Mouse (Mus musculus): ENCODE results near the gene Zfhx3. TPM values are rescaled to one million over a fixed set of nuclear protein-coding genes. Genes with fewer than 3 reads are reported as not detected.

The Zfhx3 gene
- total and polyA plus RNA-seq, 2 experiments: 1.3 to 1.5 TPM

DNA sequence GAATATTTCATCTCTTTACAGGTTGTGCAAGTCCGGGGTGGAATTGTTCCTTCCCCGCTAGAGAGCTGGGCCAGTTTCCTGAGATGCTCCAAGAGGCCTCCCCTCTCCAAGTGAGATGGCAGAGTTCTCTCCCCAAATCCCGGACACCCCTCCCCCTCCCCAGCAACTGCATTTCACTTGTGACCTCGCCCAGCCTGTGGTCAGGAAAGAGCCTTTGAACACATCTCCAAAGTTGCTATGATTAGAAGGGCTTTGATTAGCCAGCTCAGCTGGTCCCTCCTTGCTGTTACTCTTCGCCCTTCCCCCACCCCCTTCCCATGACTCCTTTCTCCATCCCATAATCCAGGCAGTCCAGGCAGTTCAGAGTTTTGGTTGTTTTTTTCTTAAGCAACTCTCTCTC, 670.4 kb downstream of the Zfhx3 start:
- H3K27ac ChIP-seq (replicated peaks; ENCODE audit: insufficient read depth, low read depth, low read length): no peak overlapping the region
- no peak overlapping the region for H3K9ac ChIP-seq (ENCODE audit: low read depth, low read length)
- no peak for TF ChIP-seq POLR2A (IDR thresholded peaks at IDR 0.05; ENCODE audit: extremely low read depth, insufficient read depth, low read length)
- no peak for TF ChIP-seq CTCF (IDR thresholded peaks at IDR 0.05; ENCODE audit: low read depth, low read length)
- no peak overlapping the region for H3K4me3 ChIP-seq (ENCODE audit: insufficient read depth, low read depth, low read length)
- no peaks in the 10 kb centered on the region for H3K4me1 ChIP-seq (ENCODE audit: control insufficient read depth, insufficient read depth, low read length)
- no peak for DNase-seq (ENCODE audit: extremely low read depth, low read depth, low spot score)
- no peaks in the 10 kb centered on the region for H3K36me3 ChIP-seq (ENCODE audit: control insufficient read depth, insufficient read depth, low read length)
- 42% methylated on average over 5 of the region's 5 CpGs for WGBS
- no peaks in the 10 kb centered on the region for H3K27me3 ChIP-seq (ENCODE audit: control insufficient read depth, insufficient read depth, low read length)
- H3K79me2 ChIP-seq (ENCODE audit: control insufficient read depth, insufficient read depth, low read length): no peaks in the 10 kb centered on the region

DNA sequence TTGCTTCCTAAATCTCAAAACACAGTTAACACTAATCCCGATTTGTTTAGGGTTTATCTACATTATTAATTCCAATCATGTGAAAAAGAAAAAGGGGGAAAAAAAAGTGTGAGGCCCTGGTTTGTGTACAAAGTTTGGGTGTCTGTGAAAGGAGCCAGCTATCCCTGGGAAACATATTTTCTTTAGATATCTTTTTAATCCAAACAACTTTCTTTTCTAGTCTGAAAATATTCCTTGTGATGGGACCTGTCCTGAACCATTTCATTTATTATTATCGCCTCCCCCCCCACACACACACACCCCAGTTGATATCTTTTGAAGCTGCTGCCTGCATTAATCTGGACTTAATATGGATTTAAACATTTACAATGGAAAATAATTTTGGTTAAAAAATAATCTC, 670.8 kb downstream of the Zfhx3 start:
- H3K27ac ChIP-seq (replicated peaks; ENCODE audit: insufficient read depth, low read depth, low read length): no peak overlapping the region
- TF ChIP-seq POLR2A (IDR thresholded peaks at IDR 0.05; ENCODE audit: extremely low read depth, insufficient read depth, low read length) (no peak), CTCF (IDR thresholded peaks at IDR 0.05; ENCODE audit: low read depth, low read length) (no peak)
- no peak overlapping the region for H3K4me3 ChIP-seq (ENCODE audit: insufficient read depth, low read depth, low read length)
- H3K9ac ChIP-seq (ENCODE audit: low read depth, low read length): no peak overlapping the region
- H3K4me1 ChIP-seq (ENCODE audit: control insufficient read depth, insufficient read depth, low read length): no peaks in the 10 kb centered on the region
- DNase-seq (ENCODE audit: extremely low read depth, low read depth, low spot score): no peak
- H3K79me2 ChIP-seq (ENCODE audit: control insufficient read depth, insufficient read depth, low read length): no peaks in the 10 kb centered on the region
- H3K27me3 ChIP-seq (ENCODE audit: control insufficient read depth, insufficient read depth, low read length): no peaks in the 10 kb centered on the region
- H3K36me3 ChIP-seq (ENCODE audit: control insufficient read depth, insufficient read depth, low read length): no peaks in the 10 kb centered on the region
- 65% methylated on average over 2 of the region's 2 CpGs for WGBS

DNA sequence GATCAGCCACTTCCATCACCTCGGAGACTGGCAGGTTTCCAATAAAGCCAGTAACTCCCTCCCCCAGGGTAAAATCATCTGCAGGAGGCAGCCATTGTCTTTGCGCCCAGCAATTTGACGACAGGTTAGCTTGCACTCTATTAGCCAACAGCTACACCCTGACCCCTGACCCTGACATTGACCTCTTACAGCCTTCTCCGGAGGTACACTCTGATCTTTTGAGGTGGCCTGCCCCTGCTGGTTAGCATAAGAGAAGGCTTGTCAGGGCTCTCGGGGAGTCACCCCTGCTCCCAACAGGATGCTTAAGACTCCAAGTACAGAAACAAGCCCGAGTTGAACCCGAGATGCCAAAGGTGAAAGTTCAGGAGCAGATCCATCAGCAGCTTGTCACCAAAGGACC, 678.9 kb downstream of the Zfhx3 start:
- H3K79me2 ChIP-seq (ENCODE audit: control insufficient read depth, insufficient read depth, low read length): no peaks in the 10 kb centered on the region
- no peaks in the 10 kb centered on the region for H3K36me3 ChIP-seq (ENCODE audit: control insufficient read depth, insufficient read depth, low read length)
- WGBS: 35% methylated on average over 7 of the region's 7 CpGs
- no peaks in the 10 kb centered on the region for H3K4me1 ChIP-seq (ENCODE audit: control insufficient read depth, insufficient read depth, low read length)
- no peaks in the 10 kb centered on the region for H3K27me3 ChIP-seq (ENCODE audit: control insufficient read depth, insufficient read depth, low read length)
- no peak overlapping the region for H3K4me3 ChIP-seq (ENCODE audit: insufficient read depth, low read depth, low read length)
- no peak for TF ChIP-seq CTCF (IDR thresholded peaks at IDR 0.05; ENCODE audit: low read depth, low read length)
- TF ChIP-seq POLR2A (IDR thresholded peaks at IDR 0.05; ENCODE audit: extremely low read depth, insufficient read depth, low read length): no peak
- DNase-seq (ENCODE audit: extremely low read depth, low read depth, low spot score): peak; percentile 14
- H3K27ac ChIP-seq (replicated peaks; ENCODE audit: insufficient read depth, low read depth, low read length): no peak overlapping the region
- H3K9ac ChIP-seq (ENCODE audit: low read depth, low read length): no peak overlapping the region

DNA sequence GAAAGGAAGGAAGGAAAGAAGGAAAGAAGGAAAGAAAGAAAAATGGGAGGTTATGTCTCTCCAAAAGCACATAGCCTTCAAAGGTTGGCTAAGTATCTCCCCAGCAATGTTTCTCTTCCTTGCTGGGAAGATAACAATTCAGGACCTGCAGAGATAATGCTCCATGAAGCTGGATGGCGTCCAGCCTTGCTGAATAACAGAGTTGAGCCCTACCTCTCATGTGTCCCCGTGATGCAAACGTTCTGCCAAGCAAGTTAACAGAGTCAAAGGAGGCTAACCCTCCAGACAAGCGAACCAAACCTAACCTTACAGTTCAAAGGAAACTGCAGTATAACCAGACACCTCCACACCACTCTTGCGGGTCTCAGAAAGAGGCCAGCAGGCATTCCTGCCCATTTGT, 681.2 kb downstream of the Zfhx3 start:
- TF ChIP-seq CTCF (IDR thresholded peaks at IDR 0.05; ENCODE audit: low read depth, low read length) (no peak), POLR2A (IDR thresholded peaks at IDR 0.05; ENCODE audit: extremely low read depth, insufficient read depth, low read length) (no peak)
- Histone ChIP-seq H3K4me3 (ENCODE audit: insufficient read depth, low read depth, low read length) (no peak overlapping the region), H3K27ac (replicated peaks; ENCODE audit: insufficient read depth, low read depth, low read length) (no peak overlapping the region), H3K9ac (ENCODE audit: low read depth, low read length) (no peak overlapping the region), H3K4me1 (ENCODE audit: control insufficient read depth, insufficient read depth, low read length) (no peaks in the 10 kb centered on the region), H3K36me3 (ENCODE audit: control insufficient read depth, insufficient read depth, low read length) (no peaks in the 10 kb centered on the region), H3K27me3 (ENCODE audit: control insufficient read depth, insufficient read depth, low read length) (no peaks in the 10 kb centered on the region), H3K79me2 (ENCODE audit: control insufficient read depth, insufficient read depth, low read length) (no peaks in the 10 kb centered on the region)
- WGBS: 64% methylated on average over 5 of the region's 5 CpGs
- DNase-seq (ENCODE audit: extremely low read depth, low read depth, low spot score): no peak

DNA sequence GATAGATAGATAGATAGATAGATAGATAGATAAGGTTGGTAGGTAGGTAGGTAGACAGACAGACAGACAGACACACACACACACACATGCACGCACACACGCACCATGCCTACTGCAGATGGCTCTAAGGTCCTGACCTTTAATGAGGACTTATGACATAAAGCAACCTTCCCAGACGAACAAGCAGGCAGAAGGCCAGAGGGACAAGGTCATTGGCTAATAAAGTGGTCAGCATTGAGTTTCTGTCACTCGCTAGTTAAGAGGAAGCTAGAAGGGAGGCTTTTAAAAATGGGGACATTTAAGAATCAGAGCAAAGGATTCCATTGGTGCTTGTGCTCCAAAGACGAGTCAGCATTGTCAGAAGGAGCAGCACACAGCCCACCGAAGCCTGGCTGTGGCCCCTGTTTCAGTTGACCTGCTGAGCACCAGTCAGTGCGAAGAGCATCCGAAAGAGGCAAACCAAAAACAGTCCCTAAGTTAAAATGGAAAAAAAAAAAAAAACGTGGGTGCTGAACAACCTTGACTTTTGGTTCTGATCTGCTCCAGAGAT, 683.2 kb downstream of the Zfhx3 start:
- Histone ChIP-seq H3K27ac (replicated peaks; ENCODE audit: insufficient read depth, low read depth, low read length) (no peak overlapping the region), H3K79me2 (ENCODE audit: control insufficient read depth, insufficient read depth, low read length) (no peaks in the 10 kb centered on the region), H3K9ac (ENCODE audit: low read depth, low read length) (no peak overlapping the region), H3K4me1 (ENCODE audit: control insufficient read depth, insufficient read depth, low read length) (no peaks in the 10 kb centered on the region), H3K4me3 (ENCODE audit: insufficient read depth, low read depth, low read length) (no peak overlapping the region), H3K27me3 (ENCODE audit: control insufficient read depth, insufficient read depth, low read length) (no peaks in the 10 kb centered on the region), H3K36me3 (ENCODE audit: control insufficient read depth, insufficient read depth, low read length) (no peaks in the 10 kb centered on the region)
- TF ChIP-seq CTCF (IDR thresholded peaks at IDR 0.05; ENCODE audit: low read depth, low read length): no peak
- TF ChIP-seq POLR2A (IDR thresholded peaks at IDR 0.05; ENCODE audit: extremely low read depth, insufficient read depth, low read length): no peak
- DNase-seq (ENCODE audit: extremely low read depth, low read depth, low spot score): no peak
- 76% methylated on average over 9 of the region's 9 CpGs for WGBS

DNA sequence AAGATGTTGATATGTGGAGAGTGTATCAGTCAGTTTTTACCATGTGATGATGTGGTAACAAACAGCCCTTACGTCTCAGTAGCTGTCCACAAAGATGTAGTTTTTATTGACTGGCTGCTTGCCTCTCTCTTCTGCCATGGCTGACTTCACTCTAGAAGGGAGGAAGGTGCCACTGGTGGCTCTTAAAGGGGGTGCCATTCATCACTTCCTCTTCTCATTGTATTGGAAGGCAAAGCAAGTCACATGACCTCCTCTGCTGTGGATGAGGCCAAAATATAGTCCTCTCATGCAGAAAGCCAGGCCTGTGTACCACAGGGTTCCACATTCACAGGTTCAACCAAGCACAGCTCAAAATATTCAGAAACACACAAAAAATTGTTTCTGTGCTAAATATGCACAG, 688.6 kb downstream of the Zfhx3 start:
- H3K36me3 ChIP-seq (ENCODE audit: control insufficient read depth, insufficient read depth, low read length): no peaks in the 10 kb centered on the region
- no peak for DNase-seq (ENCODE audit: extremely low read depth, low read depth, low spot score)
- WGBS: 91% methylated on average over 1 of the region's 1 CpGs
- H3K27ac ChIP-seq (replicated peaks; ENCODE audit: insufficient read depth, low read depth, low read length): no peak overlapping the region
- no peaks in the 10 kb centered on the region for H3K27me3 ChIP-seq (ENCODE audit: control insufficient read depth, insufficient read depth, low read length)
- no peak overlapping the region for H3K4me3 ChIP-seq (ENCODE audit: insufficient read depth, low read depth, low read length)
- no peaks in the 10 kb centered on the region for H3K79me2 ChIP-seq (ENCODE audit: control insufficient read depth, insufficient read depth, low read length)
- no peak overlapping the region for H3K9ac ChIP-seq (ENCODE audit: low read depth, low read length)
- H3K4me1 ChIP-seq (ENCODE audit: control insufficient read depth, insufficient read depth, low read length): no peaks in the 10 kb centered on the region
- no peak for TF ChIP-seq CTCF (IDR thresholded peaks at IDR 0.05; ENCODE audit: low read depth, low read length)
- TF ChIP-seq POLR2A (IDR thresholded peaks at IDR 0.05; ENCODE audit: extremely low read depth, insufficient read depth, low read length): no peak
